Mouse (Mus musculus) lung, postnatal 0 days (tissue): ENCODE measurements at regions not wholly inside any gene's neighbourhood (a gene's known extent, or its start where the extent isn't known, plus 50 kb on each side); places are given as distances from the start of the nearest gene placed in this dataset.

Source experiments
- ATAC-seq: fragments of 200-750 bp; cut with Nextera tagmentation; 2 replicates; pipeline ENCODE4 v1.8.0; 2017; ENCODE audit warnings: moderate library complexity
- DNase-seq: peaks from one replicate; pipeline ENCODE4 v3.0.0-alpha.2; 2016; ENCODE audit warnings: low spot score
- H3K27ac ChIP-seq: fragments of 300-500 bp; sonication (generic); 2 replicates; pipeline ENCODE4 v1.5.1; 2014; ENCODE audit warnings: antibody characterized with exemption, mild to moderate bottlenecking, low read length, mixed read lengths
- H3K27me3 ChIP-seq: fragments of 300-500 bp; sonication (generic); replicated peaks from 2 replicates; pipeline ENCODE4 v1.6.1; 2014; ENCODE audit warnings: low read length, mixed read lengths; ENCODE audit not compliant: insufficient read depth
- H3K36me3 ChIP-seq: fragments of 300-500 bp; sonication (generic); 2 replicates; pipeline ENCODE4 v1.6.1; 2014; ENCODE audit warnings: low read length, mixed read lengths; ENCODE audit not compliant: insufficient read depth
- H3K4me1 ChIP-seq: fragments of 300-500 bp; sonication (generic); 2 replicates; pipeline ENCODE4 v1.6.1; 2014; ENCODE audit warnings: antibody characterized with exemption, low read depth, low read length, mixed read lengths; ENCODE audit not compliant: insufficient read depth
- H3K4me2 ChIP-seq: fragments of 300-500 bp; sonication (generic); replicated peaks from 2 replicates; pipeline ENCODE4 v1.6.1; 2014; ENCODE audit warnings: low read depth, mild to moderate bottlenecking, low read length, moderate library complexity, mixed read lengths
- H3K4me3 ChIP-seq: fragments of 300-500 bp; sonication (generic); 2 replicates; pipeline ENCODE4 v1.5.1; 2014; ENCODE audit warnings: low read depth, low read length
- H3K9ac ChIP-seq: fragments of 300-500 bp; sonication (generic); replicated peaks from 2 replicates; pipeline ENCODE4 v1.6.1; 2014; ENCODE audit warnings: low read depth, mild to moderate bottlenecking
- H3K9me3 ChIP-seq: fragments of 300-500 bp; sonication (generic); 2 replicates; pipeline ENCODE4 v1.6.1; 2016; ENCODE audit warnings: low read length, mixed read lengths
- CTCF ChIP-seq: IDR thresholded peaks from 2 replicates; pipeline ENCODE4 v1.5.1; 2016; ENCODE audit warnings: antibody characterized with exemption, mild to moderate bottlenecking
- EP300 ChIP-seq: IDR thresholded peaks from 2 replicates; pipeline ENCODE4 v1.6.1; 2016; ENCODE audit warnings: antibody characterized with exemption, mild to moderate bottlenecking, control low read depth
- WGBS: fragments of 180-500 bp; shearing (Covaris S2); extraction: QIAGEN DNeasy Blood & Tissue Kit; methylation state at CpG from one replicate; pipeline ENCODE4 v1.1.7; 2014; 5-methylcytosine and 5-hydroxymethylcytosine counted together

GRCm38 (mm10) chr17:79191871-79192373, 140.2 kb downstream of the Qpct start:
- TF ChIP-seq CTCF (no peak), EP300 (no peak)
- WGBS: 45% methylated on average over 5 of the region's 5 CpGs
- H3K27ac ChIP-seq: no peak overlapping the region

GRCm38 (mm10) chr17:79188282-79188681, 136.6 kb downstream of the Qpct start:
- DNase-seq: no peak
- no peaks in the 10 kb centered on the region for H3K27me3 ChIP-seq
- H3K4me1 ChIP-seq: no peaks in the 10 kb centered on the region
- TF ChIP-seq EP300 (no peak), CTCF (no peak)
- H3K36me3 ChIP-seq: no peaks in the 10 kb centered on the region
- WGBS: 81% methylated on average over 7 of the region's 7 CpGs
- no peak overlapping the region for H3K4me3 ChIP-seq
- ATAC-seq: no peak
- no peak overlapping the region for H3K4me2 ChIP-seq
- H3K27ac ChIP-seq: no peak overlapping the region
- no peak overlapping the region for H3K9ac ChIP-seq
- H3K9me3 ChIP-seq: no peaks in the 10 kb centered on the region

More at GRCm38 (mm10) chr17:79191871-79192373, 140.2 kb downstream of the Qpct start:
- Histone ChIP-seq H3K4me2 (no peak overlapping the region), H3K4me1 (no peaks in the 10 kb centered on the region), H3K4me3 (no peak overlapping the region), H3K27me3 (no peaks in the 10 kb centered on the region), H3K9me3 (no peaks in the 10 kb centered on the region), H3K9ac (no peak overlapping the region), H3K36me3 (no peaks in the 10 kb centered on the region)
- ATAC-seq: no peak; the same call in 1 of the 2 replicates
- peak; percentile 44 for DNase-seq

GRCm38 (mm10) chr17:79180277-79181130, 128.8 kb downstream of the Qpct start:
- Histone ChIP-seq H3K9ac (no peak overlapping the region), H3K9me3 (no peaks in the 10 kb centered on the region), H3K27me3 (no peaks in the 10 kb centered on the region), H3K36me3 (no peaks in the 10 kb centered on the region), H3K4me3 (no peak overlapping the region), H3K4me1 (no peaks in the 10 kb centered on the region), H3K27ac (no peak overlapping the region), H3K4me2 (no peak overlapping the region)
- ATAC-seq (peak; percentile 81), DNase-seq (peak; percentile 80)
- 27% methylated on average over 3 of the region's 3 CpGs for WGBS
- TF ChIP-seq EP300 (0 out of 2 replicates have a peak, but pooled peaks have one; percentile 24), CTCF (no peak)

- TF ChIP-seq CTCF (no peak), EP300 (no peak)
- DNase-seq (no peak), ATAC-seq (peak; percentile 41; the same call in 1 of the 2 replicates)
- WGBS: 67% methylated on average over 3 of the region's 3 CpGs
- Histone ChIP-seq H3K27ac (no peak overlapping the region), H3K36me3 (no peaks in the 10 kb centered on the region), H3K4me2 (no peak overlapping the region), H3K9me3 (no peaks in the 10 kb centered on the region), H3K4me3 (no peak overlapping the region), H3K27me3 (no peaks in the 10 kb centered on the region), H3K9ac (no peak overlapping the region), H3K4me1 (no peaks in the 10 kb centered on the region)
These were observed 125.6 kb downstream of the Qpct start for GRCm38 (mm10) chr17:79177259-79177658.

- Histone ChIP-seq H3K4me1 (no peaks in the 10 kb centered on the region), H3K27ac (no peak overlapping the region), H3K27me3 (no peaks in the 10 kb centered on the region), H3K36me3 (no peaks in the 10 kb centered on the region), H3K9ac (no peak overlapping the region), H3K9me3 (no peaks in the 10 kb centered on the region), H3K4me3 (no peak overlapping the region), H3K4me2 (no peak overlapping the region)
- DNase-seq (no peak), ATAC-seq (no peak)
- WGBS: 80% methylated on average over 7 of the region's 7 CpGs
- TF ChIP-seq CTCF: no peak
- no peak for TF ChIP-seq EP300
These were observed 124.7 kb downstream of the Qpct start for GRCm38 (mm10) chr17:79176356-79176755.

GRCm38 (mm10) chr17:79175381-79175780, 123.7 kb downstream of the Qpct start:
- Histone ChIP-seq H3K27me3 (no peaks in the 10 kb centered on the region), H3K4me3 (no peak overlapping the region), H3K4me1 (no peaks in the 10 kb centered on the region), H3K27ac (no peak overlapping the region), H3K36me3 (no peaks in the 10 kb centered on the region), H3K9me3 (no peaks in the 10 kb centered on the region), H3K4me2 (no peak overlapping the region), H3K9ac (no peak overlapping the region)
- 74% methylated on average over 2 of the region's 2 CpGs for WGBS
- DNase-seq: no peak
- ATAC-seq: no peak
- no peak for TF ChIP-seq EP300
- TF ChIP-seq CTCF: no peak
